Mouse (Mus musculus): ENCODE data around the gene Bend3. TPM values are rescaled to one million over a fixed set of nuclear protein-coding genes. Genes with fewer than 3 reads are reported as not detected.
A peak's percentile ranks its signal among the peaks of the same experiment; 100 is the strongest.

The Bend3 gene
- total RNA-seq, 4 experiments from 2014 or later: 4.6 to 7.2 (median 6.1) TPM

DNA sequence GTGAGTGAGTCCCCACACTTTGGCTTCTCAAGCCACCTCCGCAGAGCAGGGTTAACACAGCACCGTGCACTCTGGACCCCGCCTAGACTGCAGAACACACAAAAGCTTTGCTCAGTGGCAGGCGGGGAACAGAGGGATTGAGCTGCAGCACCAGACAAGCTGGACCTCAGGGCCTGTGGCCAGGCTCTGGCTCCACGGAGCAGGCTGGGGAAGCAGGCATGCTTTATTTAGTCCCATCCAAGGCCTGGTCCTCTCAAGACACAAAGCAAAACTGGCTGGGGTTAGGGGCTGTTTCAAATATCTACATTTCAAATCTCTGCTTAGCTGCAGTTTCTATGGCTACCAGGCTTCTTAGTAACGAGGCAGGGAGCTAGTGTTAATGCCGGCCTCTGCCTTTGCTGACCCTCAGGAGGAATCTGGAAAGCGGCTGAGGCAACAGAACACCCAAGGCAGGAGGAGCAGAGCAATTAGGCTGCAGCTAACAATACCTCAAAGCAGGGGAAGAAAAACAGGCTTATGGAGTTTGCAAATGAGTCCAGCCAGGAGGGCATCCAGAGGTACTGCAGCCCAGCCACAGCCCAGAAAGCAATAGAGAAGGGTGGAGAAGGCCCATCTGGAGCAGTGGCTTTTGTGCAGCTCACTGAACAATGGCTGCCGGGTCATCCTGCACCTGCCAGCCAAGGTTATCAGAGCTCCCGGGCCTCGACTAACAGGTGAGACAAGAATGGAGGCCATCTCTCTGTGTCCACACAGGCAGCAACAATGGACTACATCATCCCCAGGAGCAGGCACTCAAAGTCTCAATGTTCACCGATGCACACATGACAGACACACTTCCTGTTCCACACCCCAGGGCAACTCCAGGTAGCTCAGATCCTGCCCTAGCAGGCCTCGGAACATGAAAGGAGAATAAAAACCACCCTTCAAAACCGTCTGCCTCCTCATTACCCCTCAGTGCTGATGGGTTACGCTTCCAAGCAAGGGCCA, 48.9 kb downstream of the Bend3 start:
- peak; percentile 35 to 61 for DNase-seq (ENCODE audit: low spot score in 2 of 2)

DNA sequence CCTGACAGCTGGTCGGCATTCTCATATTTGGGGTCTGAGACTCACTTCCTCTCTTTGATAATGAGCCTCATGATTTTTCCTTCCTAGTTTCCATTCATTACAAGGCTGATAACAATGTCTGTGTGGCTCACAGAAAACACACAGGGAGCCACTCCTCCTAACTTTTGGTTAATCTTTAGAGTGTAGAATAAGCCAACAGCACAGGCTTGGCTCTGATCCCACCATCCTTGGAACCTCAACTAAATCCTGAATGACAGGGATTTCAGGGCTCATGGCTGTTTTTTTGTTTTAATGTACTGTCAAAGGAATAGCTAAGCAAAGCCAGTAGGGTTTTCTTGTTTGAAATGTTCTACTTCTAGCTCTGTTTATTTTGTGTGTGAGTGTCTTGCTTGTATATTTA, 55.8 kb downstream of the Bend3 start:
- DNase-seq (ENCODE audit: low spot score in 2 of 2): no peak

DNA sequence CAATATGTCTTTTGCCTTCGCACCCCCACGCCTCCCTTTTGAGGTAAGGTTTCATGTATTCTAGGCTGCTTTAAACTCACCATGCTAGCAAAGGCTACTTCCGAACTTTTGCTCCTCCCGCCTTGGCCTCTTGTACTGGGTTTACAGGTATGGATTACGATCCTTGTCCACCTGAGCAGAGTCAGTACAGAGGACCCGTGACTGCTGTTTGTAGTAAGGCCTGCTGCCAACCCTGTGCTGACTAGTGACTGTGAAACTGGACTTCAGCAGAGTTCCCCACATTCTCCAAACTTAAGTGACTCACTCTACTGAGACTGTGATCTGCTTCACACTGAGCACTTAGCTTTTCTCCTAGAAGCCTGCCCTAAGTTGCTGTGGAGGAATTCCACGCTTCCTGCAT, 59.0 kb downstream of the Bend3 start:
- no peak for DNase-seq (ENCODE audit: low spot score in 2 of 2)

DNA sequence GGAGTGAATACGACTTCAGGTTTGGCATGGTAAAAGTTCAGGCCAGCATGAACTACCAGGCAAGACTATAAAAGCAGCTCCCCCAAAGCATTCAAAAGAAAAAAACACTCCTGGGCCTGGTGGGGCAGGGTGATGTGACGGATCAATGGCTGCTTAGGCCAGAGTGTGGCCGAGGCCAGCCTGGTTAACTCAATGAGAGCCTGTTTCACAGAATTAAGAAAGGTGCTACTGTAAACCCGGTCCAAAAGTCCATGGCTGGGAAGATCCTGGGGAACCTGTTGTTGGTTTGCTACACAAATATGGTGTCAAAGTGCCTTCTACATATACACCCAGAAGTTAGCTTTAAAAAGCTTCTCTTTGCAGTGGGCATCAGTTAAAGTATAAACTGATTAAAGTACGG, 60.2 kb downstream of the Bend3 start:
- no peak for DNase-seq (ENCODE audit: low spot score in 2 of 2)

DNA sequence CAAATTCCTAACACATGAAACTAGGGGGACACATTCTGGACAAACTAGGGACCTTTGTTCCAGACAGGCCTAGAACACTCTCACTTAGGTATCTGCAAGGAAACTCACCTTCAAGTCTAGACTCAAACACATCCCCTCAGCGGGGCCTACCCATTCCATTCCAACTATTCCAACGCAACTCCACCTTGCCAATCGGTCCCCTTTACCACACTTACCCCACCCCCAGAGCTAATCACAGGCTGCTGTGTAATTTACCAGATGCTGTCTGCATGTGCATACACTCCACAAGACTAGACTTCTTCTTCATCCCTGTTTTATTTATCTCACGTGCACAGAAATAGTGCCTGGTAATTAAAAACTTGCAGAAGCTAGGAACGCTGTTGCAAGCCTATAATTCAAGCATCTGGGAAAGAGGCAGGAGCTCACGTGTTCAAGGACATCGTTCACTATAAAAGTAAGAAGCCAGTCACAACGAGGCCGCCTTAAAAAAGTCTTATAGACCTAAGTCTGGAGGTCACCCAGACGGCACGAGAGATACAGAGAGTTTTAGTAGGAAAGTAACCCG, 61.2 kb downstream of the Bend3 start:
- no peak for DNase-seq (ENCODE audit: low spot score in 2 of 2)

DNA sequence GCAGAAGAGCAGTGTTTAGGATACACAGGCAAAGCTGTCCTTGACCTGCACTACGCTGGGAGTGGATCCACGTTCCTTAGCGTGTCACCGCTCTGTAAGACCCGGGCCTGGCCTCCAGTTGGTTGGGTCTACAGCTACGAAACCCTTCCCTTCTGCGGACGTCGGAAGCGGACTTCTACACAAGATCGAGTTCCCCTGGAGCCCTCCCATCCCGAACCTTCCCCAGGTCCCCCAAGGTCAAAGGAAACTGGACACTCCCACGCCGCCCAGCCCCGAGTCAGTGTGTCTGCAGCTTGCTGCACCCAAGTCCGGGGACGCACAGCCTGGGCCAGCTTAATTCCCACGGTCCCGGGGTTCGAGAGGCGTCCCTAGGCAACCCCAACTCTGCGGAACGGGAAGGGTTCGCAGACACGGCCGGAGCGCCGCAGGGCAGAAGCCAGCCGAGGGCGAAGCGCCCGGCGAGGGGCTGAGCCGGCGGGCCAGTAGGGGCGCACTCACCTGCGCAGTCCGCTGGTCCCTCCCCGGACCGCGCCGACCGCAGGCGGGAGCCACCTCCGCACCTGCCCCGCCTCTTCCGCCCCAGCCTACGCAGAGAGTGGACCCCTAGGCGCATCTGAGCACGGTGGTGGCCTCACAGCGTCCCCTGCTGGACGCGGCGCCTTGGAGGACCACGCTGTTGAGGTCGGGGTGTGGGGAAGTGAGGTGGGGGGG, 62.0 kb downstream of the Bend3 start, which contains the start of gene 1700021F05Rik:
Gene 1700021F05Rik, minus strand, starts transcription at position 553 of the 711 bp plus-strand sequence.
- peak; percentile 89 to 94 for DNase-seq (ENCODE audit: low spot score in 2 of 2)

DNA sequence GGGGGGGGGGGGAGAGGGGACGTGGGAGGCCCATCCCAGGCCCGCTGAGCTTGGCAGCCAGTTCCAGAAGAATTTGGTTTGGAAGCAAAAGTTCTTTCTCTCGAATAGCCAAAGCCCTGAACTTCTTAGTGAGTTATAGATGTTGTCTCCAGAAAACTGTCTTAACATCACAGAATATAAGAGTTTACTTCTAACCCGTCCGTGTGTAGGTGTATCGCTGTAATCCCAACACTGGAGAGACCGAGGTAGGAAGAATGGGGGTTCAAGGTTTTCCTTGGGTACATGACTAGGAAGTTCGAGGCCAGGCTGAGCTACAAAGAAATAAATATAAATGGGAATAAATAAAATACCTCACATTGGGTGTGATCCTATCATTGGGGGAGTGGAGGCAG, 62.5 kb downstream of the Bend3 start:
- no peak for DNase-seq (ENCODE audit: low spot score in 2 of 2)

DNA sequence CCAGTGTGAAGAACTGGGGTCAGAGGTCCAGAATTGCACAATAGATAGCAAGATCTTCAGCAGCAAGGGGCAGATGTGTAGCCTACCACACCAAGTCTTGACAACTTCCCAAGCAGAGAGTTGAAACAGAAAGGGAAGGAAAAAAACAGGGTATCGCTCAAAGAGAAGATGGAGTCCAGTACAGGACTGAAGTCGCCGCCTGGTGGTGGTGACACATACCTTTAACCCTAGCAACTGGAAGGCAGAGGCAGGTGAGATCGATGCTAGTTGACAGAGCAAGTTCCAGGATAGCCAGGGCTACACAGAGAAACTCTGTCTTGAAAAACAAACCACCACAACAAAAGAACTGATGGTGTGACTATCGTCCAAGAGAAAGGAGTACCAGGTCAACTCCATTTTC, 70.8 kb downstream of the Bend3 start:
- no peak for DNase-seq (ENCODE audit: low spot score in 2 of 2)

DNA sequence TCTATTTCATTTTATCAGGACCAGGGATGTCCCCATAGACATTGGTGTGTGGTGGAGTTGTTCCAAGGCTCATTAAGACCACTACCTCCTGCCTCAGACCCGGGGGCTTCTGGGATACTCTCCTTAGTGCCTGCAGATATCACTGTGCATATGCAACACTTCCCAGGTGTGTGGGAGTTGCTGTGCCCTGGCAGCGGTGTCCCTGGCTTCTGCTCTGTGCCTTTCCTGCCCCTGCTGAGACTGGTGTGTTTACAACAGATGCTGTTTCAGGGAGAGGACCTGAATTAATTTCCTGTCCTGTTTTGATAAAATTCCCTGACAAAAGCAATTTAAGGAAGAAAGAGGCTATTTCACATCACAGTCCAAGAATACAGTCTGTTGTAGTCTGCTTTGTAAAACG, 72.3 kb downstream of the Bend3 start:
- no peak for DNase-seq (ENCODE audit: low spot score in 2 of 2)

DNA sequence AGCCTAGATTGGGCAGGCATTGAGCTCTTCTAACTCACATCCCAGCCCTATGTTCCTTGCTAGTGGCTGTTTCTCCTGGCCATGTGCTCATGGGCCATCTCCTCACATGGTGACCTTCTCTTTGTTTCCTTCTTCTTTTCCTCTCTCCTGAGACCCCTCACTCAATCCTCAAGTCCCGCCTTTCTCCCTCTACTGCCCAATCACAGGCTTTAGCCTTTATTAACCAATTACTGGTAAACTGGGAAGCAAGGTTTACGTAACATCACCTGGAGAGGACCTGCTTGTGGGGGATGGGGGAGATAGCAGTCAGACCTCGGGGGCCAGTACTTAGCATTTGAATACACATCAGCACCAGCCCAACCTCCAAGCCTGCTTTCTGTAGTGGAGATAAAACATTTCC, 72.8 kb downstream of the Bend3 start:
- no peak for DNase-seq (ENCODE audit: low spot score in 2 of 2)

DNA sequence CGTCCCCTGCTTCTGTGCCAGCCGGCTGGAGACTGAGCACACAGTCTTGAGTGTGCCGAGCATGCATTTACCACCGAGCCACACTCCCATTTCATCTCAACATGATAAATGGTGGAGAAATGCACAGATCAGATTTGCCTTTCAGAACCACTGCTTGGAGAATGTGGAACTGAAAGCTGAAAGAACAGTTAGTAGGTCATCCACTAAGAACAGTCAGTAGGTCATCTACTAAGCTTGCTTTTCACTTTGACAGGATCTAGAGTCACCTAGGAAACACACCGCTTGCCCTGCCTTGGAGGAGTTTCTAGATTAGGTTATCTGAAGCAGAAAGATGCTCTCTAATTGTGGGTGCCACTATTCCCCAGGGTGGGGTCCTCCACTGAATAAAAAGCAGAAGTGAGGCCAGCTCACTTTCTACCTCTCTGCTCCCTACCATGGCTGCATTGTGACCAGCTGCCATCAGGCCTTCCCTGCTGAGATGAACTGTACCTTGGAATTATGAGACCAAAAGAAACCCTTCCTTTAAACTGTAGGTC, 79.1 kb downstream of the Bend3 start:
- DNase-seq (ENCODE audit: low spot score in 2 of 2): no peak

DNA sequence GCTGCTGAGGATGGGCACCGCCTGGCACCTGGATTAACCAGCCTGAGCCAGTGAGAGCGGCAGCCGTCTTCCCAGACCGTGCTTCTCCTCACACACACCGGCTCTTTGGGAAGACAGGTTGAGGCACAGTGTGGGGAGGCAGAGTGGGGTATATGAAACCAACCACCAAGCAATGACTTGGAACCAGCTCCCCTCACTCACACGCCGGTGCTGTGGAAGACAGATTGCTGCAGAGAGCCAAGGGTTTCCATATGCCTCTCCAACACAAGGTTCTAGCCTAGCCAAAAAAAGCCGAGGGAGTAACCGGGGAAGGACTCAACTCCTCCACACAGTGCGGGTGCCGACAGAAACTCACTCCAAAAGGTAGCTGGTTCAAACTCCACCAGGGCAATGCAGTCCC, 80.7 kb downstream of the Bend3 start:
- no peak for DNase-seq (ENCODE audit: low spot score in 2 of 2)

DNA sequence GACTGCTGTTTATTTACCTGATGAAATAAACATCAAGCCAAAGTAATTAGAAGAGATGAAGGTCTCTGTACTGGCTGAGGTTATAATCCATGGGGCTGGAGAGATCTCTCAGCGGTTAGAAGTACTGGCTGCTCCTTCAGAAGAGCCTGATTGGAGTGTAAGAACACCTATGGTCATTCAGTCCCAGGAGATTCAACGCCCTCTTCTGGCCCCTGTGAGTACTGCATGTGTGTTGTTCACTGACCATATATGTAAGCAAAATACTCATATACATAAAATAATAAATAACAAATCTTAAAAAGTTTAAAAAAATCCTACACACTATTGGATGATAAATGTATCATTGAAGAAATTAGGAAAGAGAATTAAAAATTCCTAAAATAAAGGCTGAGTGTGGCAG, 82.1 kb downstream of the Bend3 start:
- DNase-seq (ENCODE audit: low spot score in 2 of 2): no peak

DNA sequence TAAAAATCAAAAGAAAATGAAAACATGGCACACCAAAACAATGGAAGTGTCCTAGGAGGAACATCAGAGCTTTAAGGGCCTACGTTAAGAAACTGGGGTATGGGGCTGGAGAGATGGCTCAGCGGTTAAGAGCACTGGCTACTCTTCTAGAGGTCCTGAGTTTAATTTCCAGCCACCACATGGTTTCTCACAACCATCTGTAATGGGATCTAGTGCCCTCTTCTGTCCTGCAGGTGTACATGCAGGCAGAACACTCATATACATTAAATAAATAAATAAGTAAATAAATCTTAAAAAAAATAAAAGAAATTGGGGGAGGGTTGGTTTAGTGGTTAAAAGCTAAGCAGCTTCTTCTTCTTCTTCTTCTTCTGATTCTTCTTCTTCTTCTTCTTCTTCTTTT, 82.7 kb downstream of the Bend3 start:
- DNase-seq (ENCODE audit: low spot score in 2 of 2): no peak

Other genes with a start within 250 kb of the Bend3 start
- gene Gm9803, start 45.3 kb downstream of the Bend3 start, total RNA-seq (2022): 10 to 100 TPM in 2 of 4 experiments, 1 to 10 TPM in 2; 6.6 to 17.1 (median 11.8) TPM
- 10 to 100 TPM; 33.9 to 44.5 (median 41.1) TPM for gene 1700021F05Rik, start 62.2 kb downstream of the Bend3 start, total RNA-seq (2022)
- gene Cd24a, start 99.5 kb downstream of the Bend3 start, total RNA-seq (2022): 10 to 100 TPM in 3 of 4 experiments, 1 to 10 TPM in 1; 7.3 to 13.6 (median 12.1) TPM

Measured in layer of hippocampus, adult 8-10 months (tissue).